Mouse (Mus musculus): ENCODE results near the gene Casp6. TPM values are rescaled to one million over a fixed set of nuclear protein-coding genes. Genes with fewer than 3 reads are reported as not detected.

The Casp6 gene
- polyA plus RNA-seq (2017; shearing (Covaris generic)): 10 to 100 TPM; 61.7 to 71.8 TPM

- peak; percentile 97 for ATAC-seq
These were observed at the start of gene Casp6 for GRCm38 (mm10) chr3:129901271-129901809. Casp6 (plus strand) TSS chr3:129901425.

- ATAC-seq: no peak
These were observed 38.6 kb upstream of the Casp6 start for GRCm38 (mm10) chr3:129862592-129862991.

GRCm38 (mm10) chr3:129863698-129864097 lies 37.5 kb upstream of the Casp6 start:
- peak; percentile 71 for ATAC-seq

GRCm38 (mm10) chr3:129877327-129877726 lies 23.9 kb upstream of the Casp6 start:
- no peak for ATAC-seq

GRCm38 (mm10) chr3:129878405-129879021 lies 22.7 kb upstream of the Casp6 start, which contains the start of gene Pla2g12a:
Pla2g12a (plus strand) TSS chr3:129878606.
- ATAC-seq: peak; percentile 84

- ATAC-seq: peak; percentile 18
These were observed 22.0 kb upstream of the Casp6 start for GRCm38 (mm10) chr3:129879131-129879757.

GRCm38 (mm10) chr3:129879913-129880312 lies 21.3 kb upstream of the Casp6 start:
- ATAC-seq: no peak

GRCm38 (mm10) chr3:129880925-129881593 lies 20.2 kb upstream of the Casp6 start:
- ATAC-seq: no peak

GRCm38 (mm10) chr3:129885577-129885976 lies 15.6 kb upstream of the Casp6 start:
- no peak for ATAC-seq

- no peak for ATAC-seq
These were observed 14.8 kb upstream of the Casp6 start for GRCm38 (mm10) chr3:129886430-129886829.

- no peak for ATAC-seq
These were observed 13.3 kb upstream of the Casp6 start for GRCm38 (mm10) chr3:129887779-129888517.

- no peak for ATAC-seq
These were observed 9.2 kb upstream of the Casp6 start for GRCm38 (mm10) chr3:129892003-129892402.

GRCm38 (mm10) chr3:129893143-129893542 lies 8.1 kb upstream of the Casp6 start:
- no peak for ATAC-seq

GRCm38 (mm10) chr3:129896591-129896990 lies 4.6 kb upstream of the Casp6 start:
- no peak for ATAC-seq

- ATAC-seq: no peak
These were observed 2.3 kb upstream of the Casp6 start for GRCm38 (mm10) chr3:129898886-129899285.

- ATAC-seq: no peak
These were observed 2.1 kb downstream of the Casp6 start for GRCm38 (mm10) chr3:129903369-129903768.

GRCm38 (mm10) chr3:129903866-129904265 lies 2.6 kb downstream of the Casp6 start:
- no peak for ATAC-seq

GRCm38 (mm10) chr3:129904381-129905132 lies 3.3 kb downstream of the Casp6 start:
- no peak for ATAC-seq

- ATAC-seq: no peak
These were observed 10.8 kb downstream of the Casp6 start for GRCm38 (mm10) chr3:129912025-129912424.

- ATAC-seq: no peak
These were observed 12.0 kb downstream of the Casp6 start for GRCm38 (mm10) chr3:129913241-129913640.

- no peak for ATAC-seq
These were observed 16.2 kb downstream of the Casp6 start for GRCm38 (mm10) chr3:129917424-129917823.

- ATAC-seq: peak; percentile 74
These were observed 17.2 kb downstream of the Casp6 start for GRCm38 (mm10) chr3:129918434-129918833.
